Mouse (Mus musculus): ENCODE data around the gene Rab11fip4. TPM values are rescaled to one million over a fixed set of nuclear protein-coding genes. Genes with fewer than 3 reads are reported as not detected.

Rab11fip4 gene
- total RNA-seq, 2 experiments from 2014 or later = 2.4 to 2.7 TPM

- DNase-seq = peak in 1 of 2 experiments; percentile 45
Observed at GRCm38 (mm10) chr11:79713184-79713583, 122.2 kb downstream of the Rab11fip4 start.

GRCm38 (mm10) chr11:79713678-79714077 lies 122.7 kb downstream of the Rab11fip4 start:
- no peak for DNase-seq

GRCm38 (mm10) chr11:79714082-79714742 lies 123.2 kb downstream of the Rab11fip4 start:
- DNase-seq = peak in 1 of 2 experiments; percentile 39

- no peak for DNase-seq
Observed at GRCm38 (mm10) chr11:79714743-79715110, 123.7 kb downstream of the Rab11fip4 start.

- peak in 1 of 2 experiments; percentile 41 for DNase-seq
Observed at GRCm38 (mm10) chr11:79715316-79715715, 124.3 kb downstream of the Rab11fip4 start.

GRCm38 (mm10) chr11:79715733-79716452 lies 124.9 kb downstream of the Rab11fip4 start:
- peak in 1 of 2 experiments; percentile 43 for DNase-seq

GRCm38 (mm10) chr11:79716453-79716749 lies 125.4 kb downstream of the Rab11fip4 start:
- DNase-seq = no peak

- DNase-seq = no peak
Observed at GRCm38 (mm10) chr11:79717271-79717670, 126.3 kb downstream of the Rab11fip4 start.

- DNase-seq = peak in 1 of 2 experiments; percentile 43
Observed at GRCm38 (mm10) chr11:79717801-79718200, 126.8 kb downstream of the Rab11fip4 start.

GRCm38 (mm10) chr11:79718202-79718601 lies 127.2 kb downstream of the Rab11fip4 start:
- DNase-seq = peak in 1 of 2 experiments; percentile 47

- DNase-seq = no peak
Observed at GRCm38 (mm10) chr11:79718829-79719346, 127.9 kb downstream of the Rab11fip4 start.

GRCm38 (mm10) chr11:79720737-79721136 lies 129.7 kb downstream of the Rab11fip4 start:
- DNase-seq = no peak

GRCm38 (mm10) chr11:79722811-79723210 lies 131.8 kb downstream of the Rab11fip4 start:
- DNase-seq = peak in 1 of 2 experiments; percentile 47

GRCm38 (mm10) chr11:79725005-79725404 lies 134.0 kb downstream of the Rab11fip4 start:
- DNase-seq = no peak

- DNase-seq = peak; percentile 79 to 85
Observed at GRCm38 (mm10) chr11:79729231-79730047, 138.4 kb downstream of the Rab11fip4 start.

- no peak for DNase-seq
Observed at GRCm38 (mm10) chr11:79730462-79730861, 139.4 kb downstream of the Rab11fip4 start.

GRCm38 (mm10) chr11:79731476-79731875 lies 140.5 kb downstream of the Rab11fip4 start:
- DNase-seq = no peak

- DNase-seq = no peak
Observed at GRCm38 (mm10) chr11:79733013-79733412, 142.0 kb downstream of the Rab11fip4 start.

- no peak for DNase-seq
Observed at GRCm38 (mm10) chr11:79736232-79737006, 145.4 kb downstream of the Rab11fip4 start.

- no peak for DNase-seq
Observed at GRCm38 (mm10) chr11:79737126-79737697, 146.2 kb downstream of the Rab11fip4 start.

- DNase-seq = no peak
Observed at GRCm38 (mm10) chr11:79737865-79738502, 147.0 kb downstream of the Rab11fip4 start.
